Mouse (Mus musculus) heart, embryonic 12.5 days (tissue): Measurements from ENCODE around the gene Znrd1as. TPM values are rescaled to one million over a fixed set of nuclear protein-coding genes. Genes with fewer than 3 reads are reported as not detected.

Experiments
- ATAC-seq: fragments of 200-750 bp; cut with Nextera tagmentation; 2 replicates; pipeline ENCODE4 v1.8.0; 2017; ENCODE audit warnings: moderate TSS enrichment, moderate library complexity; ENCODE audit not compliant: insufficient number of reproducible peaks, low FRiP score
- H3K27ac ChIP-seq: fragments of 300-500 bp; sonication (generic); 2 replicates; pipeline ENCODE4 v1.5.1; 2016; ENCODE audit warnings: mild to moderate bottlenecking, moderate library complexity; ENCODE audit not compliant: poor library complexity, severe bottlenecking
- H3K27me3 ChIP-seq: fragments of 300-500 bp; sonication (generic); replicated peaks from 2 replicates; pipeline ENCODE4 v1.6.1; 2016; ENCODE audit warnings: mild to moderate bottlenecking, moderate library complexity
- H3K36me3 ChIP-seq: fragments of 300-500 bp; sonication (generic); 2 replicates; pipeline ENCODE4 v1.6.1; 2016; ENCODE audit warnings: mild to moderate bottlenecking, moderate library complexity
- H3K4me1 ChIP-seq: fragments of 300-500 bp; sonication (generic); replicated peaks from 2 replicates; pipeline ENCODE4 v1.6.1; 2016; ENCODE audit warnings: mild to moderate bottlenecking
- H3K4me2 ChIP-seq: fragments of 300-500 bp; sonication (generic); 2 replicates; pipeline ENCODE4 v1.6.1; 2016; ENCODE audit warnings: mild to moderate bottlenecking, moderate library complexity
- H3K4me3 ChIP-seq: fragments of 300-500 bp; sonication (generic); 2 replicates; pipeline ENCODE4 v1.5.1; 2016; ENCODE audit warnings: mild to moderate bottlenecking
- H3K9ac ChIP-seq: fragments of 300-500 bp; sonication (generic); 2 replicates; pipeline ENCODE4 v1.6.1; 2016; ENCODE audit warnings: mild to moderate bottlenecking, moderate library complexity
- H3K9me3 ChIP-seq: fragments of 300-500 bp; sonication (generic); replicated peaks from 2 replicates; pipeline ENCODE4 v1.6.1; 2016; ENCODE audit warnings: mild to moderate bottlenecking, moderate library complexity
- WGBS: fragments of 180-500 bp; shearing (Covaris S2); methylation state at CpG from one replicate; pipeline ENCODE4 v1.1.7; 2016; 5-methylcytosine and 5-hydroxymethylcytosine counted together
- polyA plus RNA-seq: library from polyadenylated mRNA; unstranded; fragments of >200 nt; fragmentation: Nextera tagmentation; extraction: Ambion mirVana; gene quantifications from 2 replicates; pipeline ENCODE4 v1.2.1, GENCODE M21; 2016

The Znrd1as gene
- 6.4 and 6.7 TPM in 2 replicates for polyA plus RNA-seq

GRCm38 (mm10) chr17:36957999-36958743 is at the start of gene Znrd1as, which contains the start of gene Znrd1:
Gene Znrd1as (plus strand): TSS chr17:36958592.
Gene Znrd1 (minus strand): TSS chr17:36958559.
- ATAC-seq: peak; percentile 98
- H3K9ac ChIP-seq: peak within 1 kb of the TSS; percentile 75
- peak within 1 kb of the TSS; percentile 91 for H3K4me2 ChIP-seq
- H3K9me3 ChIP-seq: no peaks in the 10 kb centered on the region
- peaks cover 16% of the 10 kb centered on the region; the same call in 1 of the 2 replicates for H3K36me3 ChIP-seq
- H3K4me1 ChIP-seq: peaks cover 13% of the 10 kb centered on the region
- under 1% methylated on average over 46 of the region's 46 CpGs for WGBS
- H3K4me3 ChIP-seq: peak within 1 kb of the TSS; percentile 72
- peak within 1 kb of the TSS; percentile 74 for H3K27ac ChIP-seq
- H3K27me3 ChIP-seq: no peaks in the 10 kb centered on the region

- no peak for ATAC-seq
- Histone ChIP-seq H3K4me1 (no peaks in the 10 kb centered on the region), H3K36me3 (no peaks in the 10 kb centered on the region), H3K4me3 (no peak overlapping the region), H3K4me2 (no peak overlapping the region), H3K27ac (no peak overlapping the region), H3K9ac (no peak overlapping the region), H3K9me3 (no peaks in the 10 kb centered on the region), H3K27me3 (peaks cover 4% of the 10 kb centered on the region)
- WGBS: 48% methylated on average over 4 of the region's 4 CpGs
Measured at GRCm38 (mm10) chr17:36909802-36910201, 48.6 kb upstream of the Znrd1as start.

GRCm38 (mm10) chr17:36912031-36912430 is 46.4 kb upstream of the Znrd1as start:
- no peak overlapping the region for H3K9ac ChIP-seq
- no peak for ATAC-seq
- 67% methylated on average over 2 of the region's 2 CpGs for WGBS
- no peak overlapping the region for H3K27ac ChIP-seq
- no peaks in the 10 kb centered on the region for H3K4me1 ChIP-seq
- no peaks in the 10 kb centered on the region for H3K36me3 ChIP-seq
- no peaks in the 10 kb centered on the region for H3K9me3 ChIP-seq
- H3K4me2 ChIP-seq: no peak overlapping the region
- H3K4me3 ChIP-seq: no peak overlapping the region
- H3K27me3 ChIP-seq: peaks cover 4% of the 10 kb centered on the region

GRCm38 (mm10) chr17:36914108-36914507 is 44.3 kb upstream of the Znrd1as start:
- no peaks in the 10 kb centered on the region for H3K4me1 ChIP-seq
- no peak overlapping the region for H3K4me3 ChIP-seq
- no peak for ATAC-seq
- no peaks in the 10 kb centered on the region for H3K36me3 ChIP-seq
- H3K4me2 ChIP-seq: no peak overlapping the region
- WGBS: 4% methylated on average over 2 of the region's 2 CpGs
- no peak overlapping the region for H3K9ac ChIP-seq
- H3K27ac ChIP-seq: no peak overlapping the region
- no peaks in the 10 kb centered on the region; the same call in 1 of the 2 replicates for H3K27me3 ChIP-seq
- no peaks in the 10 kb centered on the region for H3K9me3 ChIP-seq

GRCm38 (mm10) chr17:36915076-36915475 is 43.3 kb upstream of the Znrd1as start:
- Histone ChIP-seq H3K27me3 (no peaks in the 10 kb centered on the region; the same call in 1 of the 2 replicates), H3K9ac (no peak overlapping the region), H3K36me3 (no peaks in the 10 kb centered on the region), H3K27ac (no peak overlapping the region), H3K4me2 (no peak overlapping the region), H3K4me3 (no peak overlapping the region), H3K9me3 (no peaks in the 10 kb centered on the region), H3K4me1 (no peaks in the 10 kb centered on the region)
- no peak for ATAC-seq
- WGBS: 10% methylated on average over 9 of the region's 9 CpGs

- 43% methylated on average over 15 of the region's 15 CpGs for WGBS
- ATAC-seq: no peak
Measured at GRCm38 (mm10) chr17:36920239-36920638, 38.2 kb upstream of the Znrd1as start.

GRCm38 (mm10) chr17:36922715-36923114 is 35.7 kb upstream of the Znrd1as start:
- no peak overlapping the region for H3K9ac ChIP-seq
- H3K27me3 ChIP-seq: 0 out of 2 replicates have a peak, but pooled peaks cover 8% of the 10 kb centered on the region
- no peak overlapping the region for H3K4me3 ChIP-seq
- no peaks in the 10 kb centered on the region for H3K36me3 ChIP-seq
- no peaks in the 10 kb centered on the region for H3K4me1 ChIP-seq
- no peak overlapping the region for H3K27ac ChIP-seq
- no peak for ATAC-seq
- H3K4me2 ChIP-seq: no peak overlapping the region
- WGBS: 85% methylated on average over 4 of the region's 4 CpGs
- no peaks in the 10 kb centered on the region for H3K9me3 ChIP-seq

More at GRCm38 (mm10) chr17:36920239-36920638, 38.2 kb upstream of the Znrd1as start:
- H3K27me3 ChIP-seq: 0 out of 2 replicates have a peak, but pooled peaks cover 3% of the 10 kb centered on the region
- H3K4me2 ChIP-seq: no peak overlapping the region
- H3K36me3 ChIP-seq: no peaks in the 10 kb centered on the region
- no peak overlapping the region for H3K27ac ChIP-seq
- no peaks in the 10 kb centered on the region for H3K9me3 ChIP-seq
- H3K9ac ChIP-seq: no peak overlapping the region
- H3K4me1 ChIP-seq: no peaks in the 10 kb centered on the region
- no peak overlapping the region for H3K4me3 ChIP-seq

GRCm38 (mm10) chr17:36923491-36923890 is 34.9 kb upstream of the Znrd1as start:
- no peak for ATAC-seq
- Histone ChIP-seq H3K4me2 (no peak overlapping the region), H3K27ac (no peak overlapping the region), H3K27me3 (0 out of 2 replicates have a peak, but pooled peaks cover 8% of the 10 kb centered on the region), H3K4me3 (no peak overlapping the region), H3K36me3 (no peaks in the 10 kb centered on the region), H3K4me1 (no peaks in the 10 kb centered on the region), H3K9ac (no peak overlapping the region), H3K9me3 (no peaks in the 10 kb centered on the region)
- 59% methylated on average over 4 of the region's 4 CpGs for WGBS

- H3K4me2 ChIP-seq: no peak overlapping the region
- WGBS: 33% methylated on average over 10 of the region's 10 CpGs
- H3K36me3 ChIP-seq: no peaks in the 10 kb centered on the region
- no peaks in the 10 kb centered on the region for H3K9me3 ChIP-seq
- no peak overlapping the region for H3K4me3 ChIP-seq
- H3K27ac ChIP-seq: no peak overlapping the region
- H3K4me1 ChIP-seq: peaks cover 7% of the 10 kb centered on the region; the same call in 1 of the 2 replicates
- 0 out of 2 replicates have a peak, but pooled peaks cover 5% of the 10 kb centered on the region for H3K27me3 ChIP-seq
- H3K9ac ChIP-seq: no peak overlapping the region
- ATAC-seq: no peak
Measured at GRCm38 (mm10) chr17:36927496-36928120, 30.8 kb upstream of the Znrd1as start.

GRCm38 (mm10) chr17:36929236-36929932 is 29.0 kb upstream of the Znrd1as start:
- Histone ChIP-seq H3K36me3 (no peaks in the 10 kb centered on the region), H3K27ac (no peak overlapping the region), H3K4me2 (no peak overlapping the region), H3K27me3 (0 out of 2 replicates have a peak, but pooled peaks cover 5% of the 10 kb centered on the region), H3K4me1 (peaks cover 7% of the 10 kb centered on the region; the same call in 1 of the 2 replicates), H3K9me3 (no peaks in the 10 kb centered on the region), H3K9ac (no peak overlapping the region), H3K4me3 (no peak overlapping the region)
- 68% methylated on average over 12 of the region's 12 CpGs for WGBS
- ATAC-seq: no peak

GRCm38 (mm10) chr17:36930233-36930632 is 28.2 kb upstream of the Znrd1as start:
- H3K27ac ChIP-seq: no peak overlapping the region
- no peak; the same call in 1 of the 2 replicates for ATAC-seq
- 65% methylated on average over 6 of the region's 6 CpGs for WGBS
- 0 out of 2 replicates have a peak, but pooled peaks cover 5% of the 10 kb centered on the region for H3K27me3 ChIP-seq
- H3K36me3 ChIP-seq: no peaks in the 10 kb centered on the region
- H3K4me3 ChIP-seq: no peak overlapping the region
- H3K9me3 ChIP-seq: no peaks in the 10 kb centered on the region
- peaks cover 7% of the 10 kb centered on the region; the same call in 1 of the 2 replicates for H3K4me1 ChIP-seq
- H3K4me2 ChIP-seq: no peak overlapping the region
- no peak overlapping the region for H3K9ac ChIP-seq
